Mouse (Mus musculus) bone marrow, adult 2 months (tissue): Measurements from ENCODE around the gene Dhx40.

Source experiments
- CTCF ChIP-seq: fragments of 200-500 bp; IDR thresholded peaks from 2 replicates; pipeline ENCODE4 v1.5.1; 2011; ENCODE audit warnings: low read length, control low read depth; ENCODE audit not compliant: control insufficient read depth, insufficient read depth
- POLR2A ChIP-seq: fragments of 200-500 bp; IDR thresholded peaks from 2 replicates; pipeline ENCODE4 v1.6.1; 2011; ENCODE audit warnings: low read depth, mild to moderate bottlenecking, control low read depth, low read length, borderline replicate concordance; ENCODE audit not compliant: control insufficient read depth

- no peak for TF ChIP-seq POLR2A
- 0 out of 2 replicates have a peak, but pooled peaks have one; percentile 7 for TF ChIP-seq CTCF
Measured at GRCm38 (mm10) chr11:86810572-86811325, 3.2 kb upstream of the Dhx40 start.
